Mouse (Mus musculus): ENCODE measurements around the gene Ramp2.

Gene Ramp2

GRCm38 (mm10) chr11:101245855-101246701 lies at the start of gene Ramp2:
Gene Ramp2 (plus strand): TSS chr11:101246028.
- no peak for DNase-seq (ENCODE audit: low read depth, low spot score)

DNA sequence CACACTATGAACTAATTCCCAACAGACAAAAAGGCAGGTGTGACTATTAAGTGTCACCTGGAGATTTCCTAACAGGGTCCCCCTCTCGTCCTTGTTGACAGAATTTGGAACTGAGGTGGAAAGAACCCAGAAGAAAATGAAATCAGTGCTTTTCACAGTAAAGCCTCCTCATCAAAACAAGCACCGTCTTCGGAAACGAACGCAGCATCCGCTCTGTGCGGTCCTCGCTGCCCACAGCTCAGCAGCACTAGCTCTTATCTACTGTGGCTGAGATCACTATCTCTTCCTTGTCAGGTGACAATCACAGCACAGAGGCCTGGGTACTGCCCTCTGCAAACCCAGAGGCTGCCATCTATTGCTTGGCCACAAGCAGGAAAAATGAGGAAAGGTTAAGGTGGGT lies 49.7 kb upstream of the Ramp2 start:
- DNase-seq (ENCODE audit: low read depth, low spot score): no peak

GRCm38 (mm10) chr11:101199555-101199954 lies 46.3 kb upstream of the Ramp2 start:
- no peak for DNase-seq (ENCODE audit: low read depth, low spot score)

GRCm38 (mm10) chr11:101200986-101201385 lies 44.8 kb upstream of the Ramp2 start:
- DNase-seq (ENCODE audit: low read depth, low spot score): peak; percentile 92

- peak; percentile 83 for DNase-seq (ENCODE audit: low read depth, low spot score)
Observed at GRCm38 (mm10) chr11:101211970-101212369, 33.9 kb upstream of the Ramp2 start.

DNA sequence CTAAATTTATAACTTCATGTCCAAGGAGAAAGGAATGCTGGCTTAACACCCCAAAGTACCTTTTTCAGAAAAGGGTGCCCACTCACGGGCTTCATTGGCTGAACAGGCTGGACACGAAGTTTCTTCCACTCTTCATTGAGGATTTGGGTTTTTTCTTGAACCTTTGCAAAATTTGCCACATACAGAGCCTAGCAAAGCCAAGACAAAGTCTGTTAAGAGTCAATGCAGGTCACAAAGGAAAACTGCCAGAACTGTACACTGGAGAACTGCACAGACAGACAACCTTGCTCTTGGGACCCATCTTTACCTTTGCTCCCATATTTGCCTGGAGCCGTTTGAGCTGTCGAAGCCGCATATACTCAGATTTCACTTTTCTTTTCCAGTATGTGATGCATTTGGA lies 28.9 kb upstream of the Ramp2 start:
- no peak for DNase-seq (ENCODE audit: low read depth, low spot score)

DNA sequence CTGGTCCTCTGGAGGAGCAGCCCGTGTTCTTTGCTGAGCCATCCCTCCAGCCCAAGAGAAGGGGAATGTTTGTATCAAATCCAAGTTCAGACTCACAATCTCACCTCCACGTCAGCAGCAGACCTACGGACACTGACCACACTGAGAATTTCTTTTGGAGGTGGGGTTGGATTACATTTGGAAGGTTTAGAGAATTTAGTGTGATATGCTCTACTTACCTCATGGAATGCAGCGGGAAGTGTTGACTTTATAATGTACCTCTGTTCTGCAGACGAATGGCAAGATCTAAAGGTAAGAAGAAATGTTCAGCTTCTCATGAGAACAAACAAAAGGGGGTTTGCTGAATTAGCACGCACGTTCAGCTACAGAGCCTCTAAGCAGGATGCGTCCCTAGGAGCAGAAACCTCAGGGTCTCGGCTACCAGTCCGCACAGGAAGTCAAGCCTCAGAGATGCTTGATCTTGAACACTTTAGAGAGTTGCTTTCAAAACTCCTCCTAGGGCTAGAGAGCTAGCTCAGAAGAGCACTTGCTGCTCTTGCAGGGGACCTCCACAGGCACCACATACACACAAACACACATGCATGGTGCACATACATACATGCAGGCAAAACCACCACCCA lies 27.3 kb upstream of the Ramp2 start:
- no peak for DNase-seq (ENCODE audit: low read depth, low spot score)

- no peak for DNase-seq (ENCODE audit: low read depth, low spot score)
Observed at GRCm38 (mm10) chr11:101220853-101221252, 25.0 kb upstream of the Ramp2 start.

GRCm38 (mm10) chr11:101221306-101221986 lies 24.4 kb upstream of the Ramp2 start:
- peak; percentile 18 for DNase-seq (ENCODE audit: low read depth, low spot score)

DNA sequence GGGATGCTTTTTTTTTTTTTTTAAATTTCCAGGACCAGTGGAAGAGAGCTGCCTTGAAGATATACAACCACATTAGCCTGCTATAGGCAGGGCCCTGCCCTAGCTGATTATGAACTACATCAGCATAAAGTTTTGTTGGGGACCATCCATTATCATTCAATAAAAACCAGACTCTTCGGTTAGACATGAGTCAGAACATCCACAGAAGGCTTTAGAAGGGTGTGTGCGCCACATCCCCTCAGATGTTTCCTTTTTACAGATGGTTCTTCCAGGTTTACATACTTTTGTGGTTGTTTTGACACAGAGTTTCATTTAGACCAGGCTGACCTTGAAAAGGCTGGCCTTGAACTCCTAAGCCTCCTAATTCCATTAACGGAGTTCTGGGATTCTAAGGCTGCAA lies 21.5 kb upstream of the Ramp2 start:
- DNase-seq (ENCODE audit: low read depth, low spot score): no peak

- peak; percentile 15 for DNase-seq (ENCODE audit: low read depth, low spot score)
Observed at GRCm38 (mm10) chr11:101225331-101226064, 20.3 kb upstream of the Ramp2 start.

- DNase-seq (ENCODE audit: low read depth, low spot score): peak; percentile 89
Observed at GRCm38 (mm10) chr11:101226065-101226701, 19.6 kb upstream of the Ramp2 start, which contains the start of gene Ezh1. Gene Ezh1 (minus strand): TSS chr11:101226463.

DNA sequence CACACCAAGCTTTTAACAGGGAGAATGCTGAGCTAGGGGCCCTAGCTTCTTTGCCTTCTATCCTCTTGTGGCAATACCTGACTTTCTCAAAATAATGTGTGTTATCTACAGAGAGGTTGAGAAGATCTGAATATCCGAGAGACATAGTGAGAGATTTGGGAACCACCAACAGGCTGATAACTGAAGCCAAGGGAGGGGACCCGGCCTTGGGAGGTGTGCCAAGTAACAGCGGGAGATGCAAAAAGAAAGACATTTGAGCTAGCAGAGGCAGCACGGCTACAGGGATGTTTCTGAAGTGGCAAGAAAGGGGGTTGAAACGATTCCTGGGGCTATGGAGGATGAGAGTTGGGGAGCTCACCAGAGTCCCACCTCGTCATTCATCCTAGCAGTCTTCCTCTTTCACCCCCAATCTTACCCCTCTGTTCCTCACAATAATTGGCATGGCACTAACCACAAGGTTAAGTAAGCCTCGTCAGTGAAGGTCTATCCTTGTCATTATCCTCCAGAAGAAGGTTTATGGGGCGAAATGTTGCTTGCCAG lies 16.4 kb upstream of the Ramp2 start:
- DNase-seq (ENCODE audit: low read depth, low spot score): no peak

DNA sequence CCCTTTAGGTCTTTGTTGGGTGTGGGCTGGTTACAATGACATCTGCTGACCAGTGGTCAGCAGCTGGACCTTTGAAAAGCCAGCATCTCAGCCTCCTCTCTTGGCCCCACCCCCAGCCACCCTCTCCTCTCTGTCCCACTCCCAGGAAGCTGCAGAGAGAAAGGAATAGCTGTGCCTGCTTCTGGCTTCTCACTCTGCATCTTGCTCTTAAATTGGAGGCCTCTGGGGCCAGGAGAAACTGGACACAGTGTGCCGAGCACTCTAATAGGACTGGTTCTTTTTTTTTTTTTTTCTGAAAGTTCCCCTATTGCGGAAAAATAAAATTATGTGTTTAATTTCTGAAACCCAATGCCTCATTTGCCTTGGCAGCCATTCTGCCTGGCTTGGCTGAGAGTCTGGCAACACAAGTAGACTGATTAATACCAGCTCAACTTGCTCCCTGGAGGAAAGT lies 15.7 kb upstream of the Ramp2 start:
- DNase-seq (ENCODE audit: low read depth, low spot score): peak; percentile 37

- DNase-seq (ENCODE audit: low read depth, low spot score): peak; percentile 20
Observed at GRCm38 (mm10) chr11:101230526-101230925, 15.3 kb upstream of the Ramp2 start.

GRCm38 (mm10) chr11:101230991-101231871 lies 14.6 kb upstream of the Ramp2 start:
- DNase-seq (ENCODE audit: low read depth, low spot score): peak; percentile 47

GRCm38 (mm10) chr11:101232010-101232839 lies 13.6 kb upstream of the Ramp2 start:
- no peak for DNase-seq (ENCODE audit: low read depth, low spot score)

DNA sequence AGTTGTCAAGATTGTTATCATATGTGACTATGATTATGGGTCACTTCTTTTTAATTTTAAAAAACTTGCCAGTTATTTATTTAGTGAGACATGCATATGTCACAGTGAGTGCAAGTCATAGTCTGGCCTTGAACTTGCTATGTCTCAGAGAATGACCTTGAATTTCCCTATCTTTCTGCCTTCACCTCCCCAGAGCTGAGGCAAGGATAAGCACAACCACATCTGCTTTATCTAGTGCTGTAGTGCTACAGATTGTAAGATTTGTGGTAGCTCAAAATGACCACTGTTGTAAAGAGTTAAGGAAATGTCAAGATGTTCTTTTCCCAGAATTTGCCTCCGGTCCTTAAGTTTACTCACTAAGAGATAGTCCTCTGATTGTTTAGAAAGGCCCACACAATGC lies 12.6 kb upstream of the Ramp2 start:
- no peak for DNase-seq (ENCODE audit: low read depth, low spot score)

DNA sequence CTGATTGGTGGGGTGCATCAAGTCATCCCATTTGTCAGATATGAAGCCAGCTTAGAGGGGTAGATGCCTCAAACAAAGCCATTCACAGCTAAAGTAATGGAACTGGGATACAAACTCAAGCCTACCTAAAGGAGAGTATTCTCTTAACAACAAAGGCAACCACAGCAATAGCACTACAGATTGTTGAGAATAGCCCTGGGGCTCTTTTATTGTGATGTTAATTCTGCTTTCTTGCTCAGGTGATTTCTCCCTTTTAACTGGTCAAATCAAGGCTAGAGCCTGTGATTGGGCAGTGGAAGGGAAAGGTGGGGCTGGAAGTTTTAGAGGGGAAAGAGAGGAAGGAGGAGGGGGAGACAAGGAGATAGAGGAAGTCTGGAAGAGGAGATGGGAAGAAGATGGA lies 11.7 kb upstream of the Ramp2 start:
- DNase-seq (ENCODE audit: low read depth, low spot score): no peak

Measured in brain, adult 2 months (tissue).